Mouse (Mus musculus): ENCODE measurements around the gene Foxr1. TPM values are rescaled to one million over a fixed set of nuclear protein-coding genes. Genes with fewer than 3 reads are reported as not detected.

The Foxr1 gene
- polyA plus RNA-seq, 1 experiment: not detected

- H3K27ac ChIP-seq (ENCODE audit: insufficient read depth, low read length): peak overlapping the region; percentile 60
- peak in 1 of 2 experiments; percentile 32 for DNase-seq
- H3K27me3 ChIP-seq (ENCODE audit: control insufficient read depth, insufficient read depth, low read length): no peaks in the 10 kb centered on the region
- peak overlapping the region; percentile 44 for H3K4me3 ChIP-seq (replicated peaks; ENCODE audit: insufficient read depth, low read depth, low read length)
- H3K4me1 ChIP-seq (ENCODE audit: control insufficient read depth, insufficient read depth, low read length): peaks cover 58% of the 10 kb centered on the region
- TF ChIP-seq POLR2A (IDR thresholded peaks at IDR 0.05; ENCODE audit: borderline replicate concordance, insufficient read depth, low read length) (no peak), CTCF (IDR thresholded peaks at IDR 0.05; ENCODE audit: borderline replicate concordance, insufficient read depth, low read depth, low read length) (no peak)
- WGBS: 19% methylated on average over 3 of the region's 3 CpGs
Observed at GRCm38 (mm10) chr9:44486335-44486734, 45.4 kb upstream of the Foxr1 start.

DNA sequence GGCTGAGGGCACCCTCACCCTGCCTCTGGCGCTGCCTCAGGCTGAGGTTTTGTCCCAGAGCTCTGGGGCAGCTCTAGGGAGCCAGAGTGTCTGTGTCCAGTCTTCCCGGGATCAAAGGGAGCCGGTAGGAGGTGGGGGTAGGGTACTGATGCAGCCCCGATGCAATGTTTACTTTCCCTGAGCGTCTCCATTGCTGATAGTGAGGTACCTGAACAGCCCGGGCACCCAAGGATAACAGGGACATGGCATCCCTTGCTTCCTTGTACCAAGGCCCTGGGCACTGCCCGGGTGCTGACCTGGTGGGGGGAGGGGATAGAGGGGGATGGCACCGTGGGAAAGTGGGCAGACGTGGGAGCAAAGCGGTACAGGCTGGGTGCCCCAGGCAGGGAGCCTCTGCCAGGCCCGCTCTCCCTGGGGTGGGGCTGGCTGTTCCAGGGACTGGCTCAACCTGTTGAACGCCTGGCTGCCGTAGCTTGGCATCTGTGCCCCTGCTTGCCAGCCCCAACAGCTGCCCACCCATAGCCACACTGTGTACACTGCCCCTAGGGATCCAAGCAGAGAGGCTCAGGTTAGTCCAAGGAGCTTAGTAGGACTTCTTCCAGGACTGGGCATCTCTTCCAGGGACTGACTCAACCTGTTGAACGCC lies 44.7 kb upstream of the Foxr1 start:
- DNase-seq: peak in 1 of 2 experiments; percentile 40
- WGBS: 7% methylated on average over 14 of the region's 14 CpGs
- Histone ChIP-seq H3K27ac (ENCODE audit: insufficient read depth, low read length) (no peak overlapping the region), H3K27me3 (ENCODE audit: control insufficient read depth, insufficient read depth, low read length) (no peaks in the 10 kb centered on the region), H3K4me3 (replicated peaks; ENCODE audit: insufficient read depth, low read depth, low read length) (peak overlapping the region; percentile 86), H3K4me1 (ENCODE audit: control insufficient read depth, insufficient read depth, low read length) (peaks cover 53% of the 10 kb centered on the region)
- no peak for TF ChIP-seq POLR2A (IDR thresholded peaks at IDR 0.05; ENCODE audit: borderline replicate concordance, insufficient read depth, low read length)
- no peak for TF ChIP-seq CTCF (IDR thresholded peaks at IDR 0.05; ENCODE audit: borderline replicate concordance, insufficient read depth, low read depth, low read length)

GRCm38 (mm10) chr9:44485105-44485515 lies 44.2 kb upstream of the Foxr1 start:
- TF ChIP-seq POLR2A (IDR thresholded peaks at IDR 0.05; ENCODE audit: borderline replicate concordance, insufficient read depth, low read length) (no peak), CTCF (IDR thresholded peaks at IDR 0.05; ENCODE audit: borderline replicate concordance, insufficient read depth, low read depth, low read length) (no peak)
- Histone ChIP-seq H3K4me3 (replicated peaks; ENCODE audit: insufficient read depth, low read depth, low read length) (peak overlapping the region; percentile 86), H3K27me3 (ENCODE audit: control insufficient read depth, insufficient read depth, low read length) (no peaks in the 10 kb centered on the region), H3K27ac (ENCODE audit: insufficient read depth, low read length) (peak overlapping the region; percentile 5; the same call in 1 of the 2 replicates), H3K4me1 (ENCODE audit: control insufficient read depth, insufficient read depth, low read length) (peaks cover 48% of the 10 kb centered on the region)
- 8% methylated on average over 6 of the region's 6 CpGs for WGBS
- peak in 1 of 2 experiments; percentile 26 for DNase-seq

GRCm38 (mm10) chr9:44484311-44485104 lies 43.6 kb upstream of the Foxr1 start:
- no peaks in the 10 kb centered on the region for H3K27me3 ChIP-seq (ENCODE audit: control insufficient read depth, insufficient read depth, low read length)
- peaks cover 42% of the 10 kb centered on the region for H3K4me1 ChIP-seq (ENCODE audit: control insufficient read depth, insufficient read depth, low read length)
- H3K4me3 ChIP-seq (replicated peaks; ENCODE audit: insufficient read depth, low read depth, low read length): peak overlapping the region; percentile 86
- peak; percentile 23 to 29 for DNase-seq
- TF ChIP-seq CTCF (IDR thresholded peaks at IDR 0.05; ENCODE audit: borderline replicate concordance, insufficient read depth, low read depth, low read length): no peak
- peak overlapping the region; percentile 90 for H3K27ac ChIP-seq (ENCODE audit: insufficient read depth, low read length)
- WGBS: 1% methylated on average over 7 of the region's 7 CpGs

DNA sequence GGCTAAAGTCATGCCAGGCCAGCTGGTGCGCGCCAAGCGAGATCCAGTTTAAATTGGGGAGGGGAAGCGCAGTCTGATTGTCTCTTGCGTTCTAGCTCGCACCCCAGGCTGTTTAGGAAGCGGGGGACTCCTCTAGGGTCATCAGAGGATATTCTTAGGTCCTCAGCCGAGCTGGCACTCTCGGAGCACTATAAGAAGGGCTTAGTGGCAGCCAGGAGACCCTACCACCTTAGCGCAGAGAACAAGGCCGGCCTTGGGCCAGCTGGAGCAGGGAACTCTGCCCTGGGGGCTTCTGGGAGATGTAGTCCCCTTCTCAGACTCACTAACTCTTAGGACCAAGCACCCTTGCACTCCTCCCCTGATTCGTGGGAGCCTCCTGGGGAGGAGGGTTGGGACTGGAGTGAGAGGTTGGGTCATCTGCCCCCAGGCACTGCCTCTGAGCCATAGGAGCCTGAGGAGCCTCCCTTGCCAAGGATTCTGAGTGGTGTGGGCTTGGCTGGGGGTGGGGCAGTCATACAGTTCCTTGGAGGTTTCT lies 42.6 kb upstream of the Foxr1 start:
- no peaks in the 10 kb centered on the region for H3K27me3 ChIP-seq (ENCODE audit: control insufficient read depth, insufficient read depth, low read length)
- H3K4me3 ChIP-seq (replicated peaks; ENCODE audit: insufficient read depth, low read depth, low read length): peak overlapping the region; percentile 86
- peak overlapping the region; percentile 90 for H3K27ac ChIP-seq (ENCODE audit: insufficient read depth, low read length)
- TF ChIP-seq POLR2A (IDR thresholded peaks at IDR 0.05; ENCODE audit: borderline replicate concordance, insufficient read depth, low read length) (no peak), CTCF (IDR thresholded peaks at IDR 0.05; ENCODE audit: borderline replicate concordance, insufficient read depth, low read depth, low read length) (no peak)
- DNase-seq: peak; percentile 66 to 74
- H3K4me1 ChIP-seq (ENCODE audit: control insufficient read depth, insufficient read depth, low read length): peaks cover 34% of the 10 kb centered on the region
- under 1% methylated on average over 12 of the region's 12 CpGs for WGBS

- 0% methylated on average over 39 of the region's 39 CpGs for WGBS
- Histone ChIP-seq H3K4me3 (replicated peaks; ENCODE audit: insufficient read depth, low read depth, low read length) (peak overlapping the region; percentile 86), H3K4me1 (ENCODE audit: control insufficient read depth, insufficient read depth, low read length) (peaks cover 29% of the 10 kb centered on the region), H3K27ac (ENCODE audit: insufficient read depth, low read length) (peak overlapping the region; percentile 90), H3K27me3 (ENCODE audit: control insufficient read depth, insufficient read depth, low read length) (no peaks in the 10 kb centered on the region)
- TF ChIP-seq CTCF (IDR thresholded peaks at IDR 0.05; ENCODE audit: borderline replicate concordance, insufficient read depth, low read depth, low read length) (no peak), POLR2A (IDR thresholded peaks at IDR 0.05; ENCODE audit: borderline replicate concordance, insufficient read depth, low read length) (no peak)
- DNase-seq: peak; percentile 51 to 64
Observed at GRCm38 (mm10) chr9:44483041-44483509, 42.1 kb upstream of the Foxr1 start.

DNA sequence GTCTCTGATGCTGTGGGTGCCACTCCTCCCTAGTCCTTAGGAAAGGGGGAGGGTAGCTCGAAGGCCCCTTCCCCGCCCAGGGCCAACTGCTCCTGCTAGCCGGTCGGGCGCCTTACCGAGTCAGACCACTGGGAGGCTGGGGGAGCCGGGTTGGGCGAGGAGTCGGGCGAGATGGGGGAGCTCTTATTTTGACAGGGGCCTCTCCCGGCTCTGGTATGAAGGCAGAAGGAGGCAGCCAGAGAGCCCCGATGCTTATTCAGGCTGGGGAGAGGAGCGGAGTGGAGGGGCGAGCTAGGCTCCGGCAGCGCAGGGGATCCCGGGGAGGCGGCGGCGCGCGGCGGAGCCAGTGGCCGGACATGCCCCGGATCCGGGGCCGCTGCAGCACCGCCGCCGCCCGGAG lies 41.6 kb upstream of the Foxr1 start, which contains the start of gene Bcl9l:
Gene Bcl9l, plus strand, starts transcription at position 274 of the 400 bp plus-strand sequence.
- 2% methylated on average over 31 of the region's 31 CpGs for WGBS
- H3K4me1 ChIP-seq (ENCODE audit: control insufficient read depth, insufficient read depth, low read length): peaks cover 24% of the 10 kb centered on the region

More for the DNA sequence above, 41.6 kb upstream of the Foxr1 start, which contains the start of gene Bcl9l:
- DNase-seq: peak; percentile 94
- no peaks in the 10 kb centered on the region for H3K27me3 ChIP-seq (ENCODE audit: control insufficient read depth, insufficient read depth, low read length)
- TF ChIP-seq CTCF (IDR thresholded peaks at IDR 0.05; ENCODE audit: borderline replicate concordance, insufficient read depth, low read depth, low read length) (peak; percentile 58), POLR2A (IDR thresholded peaks at IDR 0.05; ENCODE audit: borderline replicate concordance, insufficient read depth, low read length) (peak; percentile 86)
- H3K27ac ChIP-seq (ENCODE audit: insufficient read depth, low read length): peak within 1 kb of the TSS; percentile 90
- peak within 1 kb of the TSS; percentile 86 for H3K4me3 ChIP-seq (replicated peaks; ENCODE audit: insufficient read depth, low read depth, low read length)

Data from cerebellum, adult 2 months (tissue).